Mouse (Mus musculus) cerebellum, postnatal 14 days (tissue): ENCODE data around the gene Apol7b.
A peak's percentile ranks its signal among the peaks of the same experiment; 100 is the strongest.

ENCODE experiments used
- DNase-seq, 2 experiments: peaks; one replicate each; pipeline ENCODE4 v3.0.0; 2021; ENCODE audit warnings: mixed read lengths in 2 of 2

Gene Apol7b

DNA sequence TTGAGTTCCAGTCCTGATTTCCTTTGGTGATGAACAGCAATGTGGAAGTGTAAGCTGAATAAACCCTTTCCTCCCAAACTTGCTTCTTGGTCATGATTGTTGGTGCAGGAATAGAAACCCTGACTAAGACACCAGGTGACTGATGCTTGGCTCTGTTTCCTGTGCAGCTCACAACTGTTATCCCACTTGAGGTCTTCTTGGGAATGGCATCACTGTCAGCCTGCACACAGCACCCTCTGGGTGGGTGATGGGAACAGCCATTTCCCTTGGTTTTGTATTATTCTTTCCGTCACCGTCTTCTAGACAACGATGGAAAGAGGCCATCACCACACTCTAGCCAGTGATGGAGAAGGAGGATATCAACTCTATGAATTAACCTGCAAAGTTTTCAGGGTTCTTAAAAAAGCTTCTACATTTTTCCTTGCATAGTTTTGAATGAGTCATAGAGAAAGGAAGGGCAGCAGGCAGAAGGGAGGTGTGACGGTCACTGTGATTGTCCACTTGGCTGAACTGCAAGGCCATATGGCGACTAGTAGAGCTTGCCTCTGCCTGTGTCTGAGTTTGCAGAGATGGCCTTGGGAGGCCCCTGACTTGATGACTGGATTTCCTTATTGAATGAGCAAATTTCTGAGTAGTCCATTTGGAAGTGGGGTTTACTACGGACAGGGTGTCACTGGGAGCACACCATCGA, 62.8 kb downstream of the Apol7b start:
- DNase-seq, result peak; percentile 53 to 61

DNA sequence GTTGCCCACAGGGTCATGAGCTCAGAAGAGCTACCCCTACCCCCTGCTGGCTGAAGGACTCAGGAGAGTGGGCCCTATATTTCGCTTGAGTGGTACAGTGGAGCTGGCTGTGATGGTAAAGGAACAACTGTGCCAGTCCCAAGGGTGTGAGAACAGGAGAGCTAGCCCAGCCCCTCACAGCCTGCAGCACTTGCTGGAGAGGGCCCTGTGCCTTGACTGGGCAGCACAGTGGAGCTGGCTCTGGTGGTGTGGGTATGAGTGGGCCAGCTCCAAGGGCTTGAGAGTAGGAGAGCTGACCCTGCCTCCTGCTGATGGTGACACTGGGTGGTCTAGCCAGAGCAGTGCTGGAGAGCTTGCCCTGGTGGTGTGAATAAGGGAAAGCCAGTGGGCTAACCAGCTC, 64.4 kb downstream of the Apol7b start:
- no peak for DNase-seq

DNA sequence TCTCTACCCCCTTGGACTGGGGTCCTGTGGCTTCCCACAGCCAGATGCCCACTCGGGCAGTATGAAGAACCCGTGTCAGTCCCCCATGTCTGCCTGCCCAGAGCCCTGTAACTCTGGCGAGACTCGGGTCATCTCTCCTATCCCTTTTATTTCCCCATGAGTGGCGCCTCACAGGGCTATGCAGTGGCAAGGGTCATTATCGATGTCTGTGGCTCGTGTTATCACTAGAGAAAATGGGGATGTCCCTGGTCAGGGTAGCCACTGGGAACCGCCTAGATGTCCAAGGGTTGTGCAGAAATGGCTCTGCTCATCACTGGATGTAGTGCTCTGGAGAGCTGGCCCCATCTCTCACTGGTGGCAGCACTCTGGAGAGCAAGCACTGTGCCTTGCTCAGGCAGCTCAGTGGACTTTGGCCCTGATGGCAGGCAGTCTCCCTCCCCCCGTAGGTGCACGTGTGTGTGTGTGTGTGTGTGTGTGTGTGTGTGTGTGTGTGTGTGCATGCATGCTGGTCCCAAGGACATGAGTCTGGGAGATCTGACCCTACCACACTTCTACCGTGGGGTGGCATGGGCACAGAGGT, 64.9 kb downstream of the Apol7b start:
- DNase-seq, result no peak

DNA sequence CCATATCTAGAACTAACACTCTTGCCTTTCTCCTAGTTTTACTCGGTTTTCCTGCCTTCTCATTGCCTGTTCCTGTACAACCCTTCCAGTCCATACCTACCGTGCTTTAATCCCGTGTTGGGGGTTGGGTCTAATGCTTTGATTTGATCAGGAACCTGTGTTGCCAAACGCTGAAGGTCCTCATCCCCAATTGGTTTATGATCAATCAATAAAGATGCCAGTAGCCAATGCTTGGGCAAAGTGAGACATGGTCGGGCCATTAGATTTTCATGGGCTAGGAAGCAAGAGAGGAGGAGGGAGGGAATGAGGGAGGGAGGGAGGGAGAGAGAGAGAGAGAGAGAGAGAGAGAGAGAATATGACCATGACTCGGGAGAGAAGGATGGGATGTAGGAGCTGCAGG, 65.8 kb downstream of the Apol7b start:
- no peak for DNase-seq

DNA sequence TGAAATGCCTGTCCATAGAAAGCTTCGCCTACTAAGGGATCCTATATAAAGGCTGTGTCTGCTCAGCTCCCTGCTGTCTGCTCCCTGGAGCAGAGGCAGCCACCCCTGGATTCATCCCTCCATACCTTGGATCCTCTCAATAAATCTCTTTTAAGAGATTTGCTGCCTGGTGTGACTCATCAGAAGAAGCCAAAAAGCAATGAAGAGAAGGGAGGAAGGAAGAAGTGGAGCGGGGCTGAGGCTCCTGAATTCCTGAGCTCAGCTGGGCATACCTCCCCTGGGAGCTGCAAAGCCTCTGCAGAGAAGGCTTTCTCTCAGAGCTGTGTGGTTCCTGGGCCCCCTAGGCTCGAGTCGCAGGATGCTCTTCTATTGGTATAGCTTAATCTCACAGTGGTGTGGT, 67.4 kb downstream of the Apol7b start:
- DNase-seq, result no peak

DNA sequence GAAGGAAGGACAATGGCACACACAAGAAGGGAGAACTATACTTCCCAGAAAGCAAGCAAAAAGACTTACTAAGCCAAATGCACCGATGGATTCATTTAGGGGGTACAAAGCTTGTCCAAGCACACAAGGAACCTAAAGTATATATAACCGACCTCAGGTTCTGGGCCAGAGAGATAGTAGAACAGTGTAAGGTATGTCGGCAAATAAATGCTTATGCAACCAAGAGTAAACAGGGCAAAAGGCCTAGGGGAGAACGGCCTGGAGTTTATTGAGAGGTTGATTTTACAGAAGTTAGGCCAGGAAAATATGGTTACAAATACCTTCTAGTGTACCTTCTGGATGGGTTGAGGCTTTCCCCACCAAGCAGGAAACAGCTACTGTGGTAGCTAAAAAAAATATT, 69.9 kb downstream of the Apol7b start:
- DNase-seq, result no peak

DNA sequence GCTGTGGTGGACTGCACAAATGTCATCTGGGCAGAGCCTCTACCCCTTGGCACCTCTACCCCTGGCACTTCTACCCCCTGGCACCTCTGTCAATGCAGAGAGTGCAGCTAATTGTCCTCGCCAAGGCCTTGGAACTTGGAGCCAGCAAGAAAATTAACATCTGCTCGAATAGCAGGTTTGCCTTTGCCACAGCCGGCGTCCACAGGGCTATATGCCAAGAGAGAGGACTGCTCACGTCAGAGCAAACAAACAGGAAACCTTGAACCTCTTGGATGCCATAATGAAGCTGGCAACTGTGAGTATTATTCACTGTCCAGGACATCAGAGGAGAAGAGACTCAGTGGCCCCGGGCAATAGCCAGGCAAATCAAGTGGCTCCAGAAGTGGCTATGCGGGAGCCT, 70.4 kb downstream of the Apol7b start:
- DNase-seq, result peak; percentile 60 to 66
